Mouse (Mus musculus) brain, embryonic 14.5 days (tissue): ENCODE measurements around the gene Ugcg. TPM values are rescaled to one million over a fixed set of nuclear protein-coding genes. Genes with fewer than 3 reads are reported as not detected.
"Not testable (repeated sequence)": the region's sequence is repeated elsewhere in the genome, so short reads cannot be mapped to it uniquely, and the experiment has no call there.

Experiments used
- DNase-seq: peaks from one replicate; pipeline ENCODE4 v3.0.0-alpha.2; 2011; ENCODE audit warnings: low read depth
- CTCF ChIP-seq: fragments of 200-500 bp; IDR thresholded peaks from 2 replicates; pipeline ENCODE4 v1.5.1; 2012; ENCODE audit warnings: inconsistent platforms, mild to moderate bottlenecking, moderate library complexity, borderline replicate concordance; ENCODE audit not compliant: insufficient read depth, insufficient read length; ENCODE audit errors: extremely low read depth
- POLR2A ChIP-seq: fragments of 200-500 bp; IDR thresholded peaks from 2 replicates; pipeline ENCODE4 v1.6.1; 2012; ENCODE audit warnings: mild to moderate bottlenecking, inconsistent platforms, borderline replicate concordance; ENCODE audit not compliant: poor library complexity, insufficient read depth, insufficient read length, severe bottlenecking; ENCODE audit errors: extremely low read depth
- polyA plus RNA-seq: library from polyadenylated mRNA; depleted of rRNA; stranded (reverse); fragments of >200 nt; gene quantifications from 2 replicates; pipeline ENCODE4 v1.2.3, GENCODE M21; 2012

The Ugcg gene
- polyA plus RNA-seq, 1 experiment: 68.7 TPM

DNA sequence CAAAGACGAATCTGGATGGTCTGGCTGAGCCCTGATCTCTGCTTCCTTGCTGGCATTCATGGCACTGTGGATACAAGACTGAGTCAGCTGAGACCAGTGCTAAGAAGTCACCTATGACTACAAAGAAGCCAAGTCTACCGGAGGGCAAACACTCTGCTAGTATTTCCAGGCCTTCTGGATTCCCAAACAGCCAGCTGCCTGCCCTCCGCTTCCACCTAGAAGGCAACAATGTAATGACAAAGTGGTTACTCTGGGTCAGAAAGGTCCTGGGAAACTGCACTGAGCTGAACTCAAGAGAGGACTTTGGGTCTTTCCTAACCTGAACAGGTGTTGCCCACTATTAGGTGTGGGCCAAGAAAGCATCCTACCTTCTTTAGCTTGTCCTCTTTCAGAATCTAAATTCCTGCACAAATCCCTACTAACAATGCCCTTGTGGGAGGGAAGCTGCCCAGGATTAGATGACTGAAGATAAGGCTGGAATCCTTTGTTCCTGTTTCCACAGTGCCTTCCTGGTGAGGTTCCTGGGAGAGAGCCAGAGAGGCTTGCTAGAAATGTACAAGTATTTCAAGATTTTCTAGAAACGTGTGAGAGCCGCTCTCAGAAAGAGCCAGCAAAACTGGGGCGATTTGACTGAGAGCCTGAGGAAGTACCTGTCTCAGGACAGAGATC lies 63.5 kb downstream of the Ugcg start:
- DNase-seq: no peak
- TF ChIP-seq CTCF: no peak

GRCm38 (mm10) chr4:59253055-59253434 lies 64.0 kb downstream of the Ugcg start:
- TF ChIP-seq POLR2A (no peak), CTCF (no peak)
- no peak for DNase-seq

- TF ChIP-seq CTCF (no peak), POLR2A (no peak)
These were observed 65.3 kb downstream of the Ugcg start for GRCm38 (mm10) chr4:59254397-59254796.

GRCm38 (mm10) chr4:59255988-59256387 lies 66.9 kb downstream of the Ugcg start:
- TF ChIP-seq CTCF: no peak
- no peak for TF ChIP-seq POLR2A
- DNase-seq: no peak

More at GRCm38 (mm10) chr4:59254397-59254796, 65.3 kb downstream of the Ugcg start:
- DNase-seq: no peak

GRCm38 (mm10) chr4:59257866-59258265 lies 68.8 kb downstream of the Ugcg start:
- TF ChIP-seq POLR2A (no peak), CTCF (no peak)
- peak; percentile 19 for DNase-seq

DNA sequence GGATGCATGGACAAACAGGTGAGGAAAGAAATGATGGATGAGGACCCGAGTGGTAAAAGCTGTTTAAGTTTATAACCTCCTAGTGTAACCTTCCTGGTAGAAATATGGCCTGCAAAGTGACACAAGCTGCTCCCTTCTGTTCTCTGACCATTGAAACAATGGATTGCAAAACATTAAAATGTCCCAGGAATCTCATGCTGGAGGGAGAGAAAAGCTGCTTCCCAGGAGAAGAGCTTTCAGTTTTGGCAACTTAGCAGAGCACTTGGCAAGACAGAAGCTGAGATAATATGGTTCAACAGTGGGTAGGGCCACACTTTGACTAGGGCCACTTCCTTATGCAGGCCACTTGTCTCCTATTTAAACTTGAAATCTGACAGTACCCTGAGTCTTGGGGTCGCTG lies 69.7 kb downstream of the Ugcg start:
- no peak for DNase-seq
- TF ChIP-seq CTCF: no peak
- no peak for TF ChIP-seq POLR2A

DNA sequence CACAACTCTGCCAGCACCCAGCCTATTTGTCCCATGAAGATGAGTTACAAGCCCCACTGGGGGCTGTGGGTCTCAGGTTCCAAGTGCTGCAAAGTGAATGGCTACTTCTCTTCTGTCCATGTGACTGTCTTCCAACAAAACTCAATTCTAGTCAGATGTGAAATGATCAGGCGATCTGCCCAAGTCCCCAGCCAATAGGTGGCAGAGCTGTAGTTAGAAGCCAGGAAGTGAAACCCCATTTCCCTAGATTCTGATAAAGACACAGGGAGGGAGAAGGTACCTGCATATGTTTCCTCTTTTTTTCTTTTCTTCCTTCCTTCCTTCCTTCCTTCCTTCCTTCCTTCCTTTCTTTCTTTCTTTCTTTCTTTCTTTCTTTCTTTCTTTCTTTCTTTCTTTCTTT lies 70.7 kb downstream of the Ugcg start:
- TF ChIP-seq POLR2A: no peak
- no peak for TF ChIP-seq CTCF
- no peak for DNase-seq

- DNase-seq: no peak
- no peak for TF ChIP-seq POLR2A
- no peak for TF ChIP-seq CTCF
These were observed 71.9 kb downstream of the Ugcg start for GRCm38 (mm10) chr4:59260871-59261515.

DNA sequence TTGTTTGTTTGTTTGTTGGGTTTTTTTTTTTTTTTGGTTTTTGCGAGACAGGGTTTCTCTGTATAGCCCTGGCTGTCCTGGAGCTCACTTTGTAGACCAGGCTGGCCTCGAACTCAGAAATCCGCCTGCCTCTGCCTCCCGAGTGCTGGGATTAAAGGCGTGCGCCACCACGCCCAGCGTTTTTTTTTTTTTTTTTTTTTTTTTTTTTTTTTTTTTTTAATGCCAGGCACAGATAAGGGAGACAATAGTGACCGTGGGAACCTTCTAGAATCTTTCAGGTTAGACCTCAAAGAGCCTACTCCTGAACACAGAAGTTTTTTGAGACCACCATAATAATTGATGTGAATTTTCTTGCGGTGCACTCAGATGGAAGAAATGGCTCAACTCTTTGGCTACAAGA lies 72.5 kb downstream of the Ugcg start:
- not testable (repeated sequence) for DNase-seq

GRCm38 (mm10) chr4:59262156-59262555 lies 73.1 kb downstream of the Ugcg start:
- TF ChIP-seq POLR2A (no peak), CTCF (no peak)
- DNase-seq: no peak

- no peak for TF ChIP-seq POLR2A
- DNase-seq: no peak
These were observed 74.4 kb downstream of the Ugcg start for GRCm38 (mm10) chr4:59263418-59263817.

GRCm38 (mm10) chr4:59264611-59265095 lies 75.6 kb downstream of the Ugcg start:
- TF ChIP-seq CTCF (no peak), POLR2A (no peak)

More at GRCm38 (mm10) chr4:59264611-59265095, 75.6 kb downstream of the Ugcg start:
- no peak for DNase-seq
